Mouse (Mus musculus) limb, embryonic 14.5 days (tissue): ENCODE results near the gene Krtap5-1. TPM values are rescaled to one million over a fixed set of nuclear protein-coding genes. Genes with fewer than 3 reads are reported as not detected.
A peak's percentile ranks its signal among the peaks of the same experiment; 100 is the strongest.
"Not testable (repeated sequence)": the region's sequence is repeated elsewhere in the genome, so short reads cannot be mapped to it uniquely, and the experiment has no call there.

Experiments
- ATAC-seq: fragments of 200-750 bp; cut with Nextera tagmentation; 2 replicates; pipeline ENCODE4 v1.8.0; 2017; ENCODE audit warnings: low read depth, moderate number of reproducible peaks, moderate TSS enrichment; ENCODE audit not compliant: low FRiP score
- DNase-seq: peaks from one replicate; pipeline ENCODE4 v3.0.0-alpha.2; 2015; ENCODE audit warnings: low spot score
- H3K27ac ChIP-seq: fragments of 300-500 bp; sonication (generic); replicated peaks from 2 replicates; pipeline ENCODE4 v1.5.1; 2014; ENCODE audit warnings: low read depth, mild to moderate bottlenecking, low read length, moderate library complexity, mixed read lengths
- H3K27me3 ChIP-seq: fragments of 300-500 bp; sonication (generic); 2 replicates; pipeline ENCODE4 v1.6.1; 2014; ENCODE audit warnings: low read length, mixed read lengths; ENCODE audit not compliant: control insufficient read depth, insufficient read depth
- H3K36me3 ChIP-seq: fragments of 300-500 bp; sonication (generic); 2 replicates; pipeline ENCODE4 v1.6.1; 2014; ENCODE audit warnings: mild to moderate bottlenecking, low read length, moderate library complexity, mixed read lengths; ENCODE audit not compliant: control insufficient read depth, insufficient read depth
- H3K4me1 ChIP-seq: fragments of 300-500 bp; sonication (generic); 2 replicates; pipeline ENCODE4 v1.6.1; 2014; ENCODE audit warnings: antibody characterized with exemption, low read length, mixed read lengths; ENCODE audit not compliant: control insufficient read depth, insufficient read depth
- H3K4me2 ChIP-seq: fragments of 300-500 bp; sonication (generic); replicated peaks from 2 replicates; pipeline ENCODE4 v1.6.1; 2014; ENCODE audit warnings: low read depth, mild to moderate bottlenecking, low read length, moderate library complexity; ENCODE audit not compliant: severe bottlenecking
- H3K4me3 ChIP-seq: fragments of 300-500 bp; sonication (generic); replicated peaks from 2 replicates; pipeline ENCODE4 v1.5.1; 2014; ENCODE audit warnings: low read length
- H3K9ac ChIP-seq: fragments of 300-500 bp; sonication (generic); 2 replicates; pipeline ENCODE4 v1.6.1; 2014; ENCODE audit warnings: mild to moderate bottlenecking, low read depth, low read length, moderate library complexity; ENCODE audit not compliant: severe bottlenecking
- H3K9me3 ChIP-seq: fragments of 300-500 bp; sonication (generic); 2 replicates; pipeline ENCODE4 v1.6.1; 2016; ENCODE audit warnings: low read length; ENCODE audit not compliant: control insufficient read depth
- POLR2A ChIP-seq: fragments of 200-500 bp; IDR thresholded peaks from 2 replicates; pipeline ENCODE4 v1.8.0; 2012; ENCODE audit warnings: inconsistent platforms, mild to moderate bottlenecking, moderate library complexity, borderline replicate concordance; ENCODE audit not compliant: insufficient read depth, insufficient read length; ENCODE audit errors: extremely low read depth
- WGBS: fragments of 180-500 bp; shearing (Covaris S2); extraction: QIAGEN DNeasy Blood & Tissue Kit; methylation state at CpG from one replicate; pipeline ENCODE4 v1.1.7; 2014; 5-methylcytosine and 5-hydroxymethylcytosine counted together
- polyA plus RNA-seq, 2 experiments: library from polyadenylated mRNA; depleted of rRNA in 1 of 2; stranded (reverse) in 1 of 2; unstranded in 1 of 2; fragments of >200 nt; fragmentation: Nextera tagmentation in 1 of 2; extraction: Ambion mirVana in 1 of 2; gene quantifications; 2 replicates each; pipeline versions ENCODE4 v1.2.1 to v1.2.3; 2012 to 2014

The Krtap5-1 gene
- polyA plus RNA-seq, 2 experiments = not detected

- no peaks in the 10 kb centered on the region for H3K36me3 ChIP-seq
- no peaks in the 10 kb centered on the region for H3K27me3 ChIP-seq
- peak; percentile 79 for ATAC-seq
- H3K4me2 ChIP-seq = no peak overlapping the region
- H3K4me1 ChIP-seq = no peaks in the 10 kb centered on the region
- no peak overlapping the region for H3K9ac ChIP-seq
- DNase-seq = peak; percentile 95
- TF ChIP-seq POLR2A = no peak
- 2% methylated on average over 3 of the region's 3 CpGs for WGBS
- no peak overlapping the region for H3K27ac ChIP-seq
- no peak overlapping the region for H3K4me3 ChIP-seq
- H3K9me3 ChIP-seq = no peaks in the 10 kb centered on the region
These were observed 37.3 kb upstream of the Krtap5-1 start for GRCm38 (mm10) chr7:142334246-142334645.

GRCm38 (mm10) chr7:142332741-142333140 lies 35.8 kb upstream of the Krtap5-1 start:
- not testable (repeated sequence) for H3K36me3 ChIP-seq, H3K9ac ChIP-seq, H3K4me1 ChIP-seq, H3K27me3 ChIP-seq, H3K4me2 ChIP-seq, DNase-seq, H3K4me3 ChIP-seq, H3K27ac ChIP-seq, ATAC-seq, H3K9me3 ChIP-seq
- WGBS = 21% methylated on average over 2 of the region's 9 CpGs

GRCm38 (mm10) chr7:142331281-142331680 lies 34.4 kb upstream of the Krtap5-1 start:
- Histone ChIP-seq H3K27ac (no peak overlapping the region), H3K27me3 (no peaks in the 10 kb centered on the region), H3K36me3 (no peaks in the 10 kb centered on the region), H3K4me3 (no peak overlapping the region), H3K9ac (no peak overlapping the region), H3K9me3 (no peaks in the 10 kb centered on the region), H3K4me2 (no peak overlapping the region), H3K4me1 (no peaks in the 10 kb centered on the region)
- DNase-seq (no peak), ATAC-seq (no peak)
- TF ChIP-seq POLR2A = no peak
- 77% methylated on average over 4 of the region's 4 CpGs for WGBS

- DNase-seq (no peak), ATAC-seq (no peak)
- Histone ChIP-seq H3K36me3 (no peaks in the 10 kb centered on the region), H3K4me2 (no peak overlapping the region), H3K4me1 (no peaks in the 10 kb centered on the region), H3K27me3 (no peaks in the 10 kb centered on the region), H3K9ac (no peak overlapping the region), H3K9me3 (no peaks in the 10 kb centered on the region), H3K27ac (no peak overlapping the region), H3K4me3 (no peak overlapping the region)
- WGBS = 43% methylated on average over 9 of the region's 9 CpGs
- no peak for TF ChIP-seq POLR2A
These were observed 33.4 kb upstream of the Krtap5-1 start for GRCm38 (mm10) chr7:142330271-142330724.

GRCm38 (mm10) chr7:142328507-142328906 lies 31.6 kb upstream of the Krtap5-1 start:
- H3K36me3 ChIP-seq = no peaks in the 10 kb centered on the region
- no peak overlapping the region for H3K4me2 ChIP-seq
- TF ChIP-seq POLR2A = no peak
- H3K27me3 ChIP-seq = no peaks in the 10 kb centered on the region
- no peak overlapping the region for H3K9ac ChIP-seq
- no peaks in the 10 kb centered on the region for H3K9me3 ChIP-seq
- DNase-seq = no peak
- no peaks in the 10 kb centered on the region for H3K4me1 ChIP-seq
- WGBS = 58% methylated on average over 3 of the region's 3 CpGs
- ATAC-seq = no peak
- H3K27ac ChIP-seq = no peak overlapping the region
- no peak overlapping the region for H3K4me3 ChIP-seq
